Mouse (Mus musculus): ENCODE measurements at regions not wholly inside any gene's neighbourhood (a gene's known extent, or its start where the extent isn't known, plus 50 kb on each side); places are given as distances from the start of the nearest gene placed in this dataset.
"Not testable (repeated sequence)": the region's sequence is repeated elsewhere in the genome, so short reads cannot be mapped to it uniquely, and the experiment has no call there.

- TF ChIP-seq POLR2A (IDR thresholded peaks at IDR 0.05; ENCODE audit: borderline replicate concordance, extremely low read depth, insufficient read depth, insufficient read length, poor library complexity, severe bottlenecking); CTCF (IDR thresholded peaks at IDR 0.05; ENCODE audit: borderline replicate concordance, extremely low read depth, insufficient read depth, insufficient read length): not testable (repeated sequence)
Measured at GRCm38 (mm10) chr6:13763636-13764035, 76.1 kb downstream of the Gpr85 start.

All from brain, embryonic 14.5 days (tissue).